Mouse (Mus musculus) stomach, embryonic 14.5 days (tissue): ENCODE measurements around the gene Gm10840. TPM values are rescaled to one million over a fixed set of nuclear protein-coding genes. Genes with fewer than 3 reads are reported as not detected.

Experiments
- ATAC-seq: fragments of 200-750 bp; cut with Nextera tagmentation; 2 replicates; pipeline ENCODE4 v1.8.0; 2017; ENCODE audit warnings: low read depth, moderate TSS enrichment; ENCODE audit not compliant: insufficient number of reproducible peaks, insufficient read depth, low FRiP score
- H3K27ac ChIP-seq: fragments of 300-500 bp; sonication (generic); 2 replicates; pipeline ENCODE4 v1.5.1; 2014; ENCODE audit warnings: mild to moderate bottlenecking, low read length, moderate library complexity, mixed read lengths
- H3K27me3 ChIP-seq: fragments of 300-500 bp; sonication (generic); 2 replicates; pipeline ENCODE4 v1.6.1; 2014; ENCODE audit warnings: low read length, control low read depth, mixed read lengths; ENCODE audit not compliant: control insufficient read depth, insufficient read depth
- H3K36me3 ChIP-seq: fragments of 300-500 bp; sonication (generic); 2 replicates; pipeline ENCODE4 v1.6.1; 2014; ENCODE audit warnings: mild to moderate bottlenecking, control low read depth, low read length, moderate library complexity, mixed read lengths; ENCODE audit not compliant: control insufficient read depth, insufficient read depth
- H3K4me1 ChIP-seq: fragments of 300-500 bp; sonication (generic); 2 replicates; pipeline ENCODE4 v1.6.1; 2014; ENCODE audit warnings: low read length, control low read depth, mixed read lengths; ENCODE audit not compliant: control insufficient read depth, insufficient read depth
- H3K4me2 ChIP-seq: fragments of 300-500 bp; sonication (generic); replicated peaks from 2 replicates; pipeline ENCODE4 v1.6.1; 2014; ENCODE audit warnings: low read depth, low read length, control low read depth
- H3K4me3 ChIP-seq: fragments of 300-500 bp; sonication (generic); 2 replicates; pipeline ENCODE4 v1.5.1; 2014; ENCODE audit warnings: low read depth, low read length, control low read depth
- H3K9ac ChIP-seq: fragments of 300-500 bp; sonication (generic); replicated peaks from 2 replicates; pipeline ENCODE4 v1.6.1; 2014; ENCODE audit warnings: low read depth, mild to moderate bottlenecking, control low read depth, low read length, moderate library complexity, mixed read lengths
- H3K9me3 ChIP-seq: fragments of 300-500 bp; sonication (generic); 2 replicates; pipeline ENCODE4 v1.6.1; 2016; ENCODE audit warnings: low read depth, low read length, control low read depth; ENCODE audit not compliant: control insufficient read depth
- WGBS: fragments of 180-500 bp; shearing (Covaris S2); extraction: QIAGEN DNeasy Blood & Tissue Kit; methylation state at CpG from one replicate; pipeline ENCODE4 v1.1.7; 2014; 5-methylcytosine and 5-hydroxymethylcytosine counted together
- polyA plus RNA-seq: library from polyadenylated mRNA; unstranded; fragments of >200 nt; fragmentation: Nextera tagmentation; extraction: Ambion mirVana; gene quantifications from 2 replicates; pipeline ENCODE4 v1.2.1, GENCODE M21; 2014

Gm10840 gene
- polyA plus RNA-seq, 1 experiment from 2014 or later: not detected

GRCm38 (mm10) chr11:106132516-106132915 is 28.1 kb upstream of the Gm10840 start:
- no peaks in the 10 kb centered on the region for H3K4me1 ChIP-seq
- no peak overlapping the region for H3K4me3 ChIP-seq
- no peaks in the 10 kb centered on the region for H3K9me3 ChIP-seq
- WGBS: 93% methylated on average over 5 of the region's 5 CpGs
- no peak overlapping the region for H3K27ac ChIP-seq
- no peaks in the 10 kb centered on the region for H3K27me3 ChIP-seq
- ATAC-seq: no peak
- no peak overlapping the region for H3K4me2 ChIP-seq
- H3K9ac ChIP-seq: no peak overlapping the region
- peaks cover 15% of the 10 kb centered on the region for H3K36me3 ChIP-seq

GRCm38 (mm10) chr11:106134580-106135528 is 25.8 kb upstream of the Gm10840 start:
- no peak for ATAC-seq
- H3K4me2 ChIP-seq: 0 out of 2 replicates have a peak overlapping the region, but pooled peaks have one; percentile 8
- peak overlapping the region; percentile 73 for H3K27ac ChIP-seq
- peaks cover 7% of the 10 kb centered on the region for H3K36me3 ChIP-seq
- H3K9me3 ChIP-seq: no peaks in the 10 kb centered on the region
- 46% methylated on average over 8 of the region's 8 CpGs for WGBS
- H3K4me1 ChIP-seq: no peaks in the 10 kb centered on the region
- H3K4me3 ChIP-seq: no peak overlapping the region
- H3K9ac ChIP-seq: no peak overlapping the region
- H3K27me3 ChIP-seq: no peaks in the 10 kb centered on the region

- Histone ChIP-seq H3K9me3 (no peaks in the 10 kb centered on the region), H3K4me1 (no peaks in the 10 kb centered on the region), H3K27ac (no peak overlapping the region), H3K36me3 (peaks cover 63% of the 10 kb centered on the region), H3K4me2 (no peak overlapping the region), H3K4me3 (no peak overlapping the region), H3K9ac (no peak overlapping the region), H3K27me3 (no peaks in the 10 kb centered on the region)
- 85% methylated on average over 3 of the region's 3 CpGs for WGBS
- no peak for ATAC-seq
These were observed 9.4 kb upstream of the Gm10840 start for GRCm38 (mm10) chr11:106151219-106151618.

- no peak overlapping the region for H3K27ac ChIP-seq
- H3K4me1 ChIP-seq: no peaks in the 10 kb centered on the region
- H3K36me3 ChIP-seq: peaks cover 73% of the 10 kb centered on the region
- ATAC-seq: no peak
- no peaks in the 10 kb centered on the region for H3K27me3 ChIP-seq
- H3K4me3 ChIP-seq: no peak overlapping the region
- no peak overlapping the region for H3K4me2 ChIP-seq
- WGBS: 79% methylated on average over 8 of the region's 8 CpGs
- no peak overlapping the region for H3K9ac ChIP-seq
- H3K9me3 ChIP-seq: no peaks in the 10 kb centered on the region
These were observed 8.5 kb upstream of the Gm10840 start for GRCm38 (mm10) chr11:106152132-106152531.

GRCm38 (mm10) chr11:106154091-106154490 is 6.6 kb upstream of the Gm10840 start:
- Histone ChIP-seq H3K4me3 (no peak overlapping the region), H3K36me3 (peaks cover 72% of the 10 kb centered on the region), H3K9ac (no peak overlapping the region), H3K9me3 (no peaks in the 10 kb centered on the region), H3K27ac (no peak overlapping the region), H3K4me2 (no peak overlapping the region), H3K4me1 (peaks cover 5% of the 10 kb centered on the region; the same call in 1 of the 2 replicates), H3K27me3 (no peaks in the 10 kb centered on the region)
- WGBS: 81% methylated on average over 5 of the region's 5 CpGs
- no peak for ATAC-seq

GRCm38 (mm10) chr11:106154770-106155169 is 5.9 kb upstream of the Gm10840 start:
- Histone ChIP-seq H3K4me3 (no peak overlapping the region), H3K4me2 (no peak overlapping the region), H3K9me3 (no peaks in the 10 kb centered on the region), H3K4me1 (peaks cover 5% of the 10 kb centered on the region; the same call in 1 of the 2 replicates), H3K27ac (no peak overlapping the region), H3K36me3 (peaks cover 66% of the 10 kb centered on the region), H3K9ac (no peak overlapping the region), H3K27me3 (no peaks in the 10 kb centered on the region)
- 76% methylated on average over 2 of the region's 2 CpGs for WGBS
- ATAC-seq: no peak

GRCm38 (mm10) chr11:106155761-106156160 is 4.9 kb upstream of the Gm10840 start:
- H3K27me3 ChIP-seq: no peaks in the 10 kb centered on the region
- WGBS: 48% methylated on average over 3 of the region's 3 CpGs
- no peak overlapping the region for H3K4me3 ChIP-seq
- H3K27ac ChIP-seq: no peak overlapping the region
- H3K4me2 ChIP-seq: no peak overlapping the region
- peaks cover 60% of the 10 kb centered on the region for H3K36me3 ChIP-seq
- H3K4me1 ChIP-seq: peaks cover 8% of the 10 kb centered on the region; the same call in 1 of the 2 replicates
- no peaks in the 10 kb centered on the region for H3K9me3 ChIP-seq
- ATAC-seq: no peak
- H3K9ac ChIP-seq: no peak overlapping the region

GRCm38 (mm10) chr11:106156257-106156656 is 4.4 kb upstream of the Gm10840 start:
- 79% methylated on average over 1 of the region's 1 CpGs for WGBS
- H3K27me3 ChIP-seq: no peaks in the 10 kb centered on the region
- peaks cover 13% of the 10 kb centered on the region for H3K4me1 ChIP-seq
- no peak overlapping the region for H3K9ac ChIP-seq
- H3K27ac ChIP-seq: no peak overlapping the region
- no peaks in the 10 kb centered on the region for H3K9me3 ChIP-seq
- H3K4me2 ChIP-seq: no peak overlapping the region
- no peak overlapping the region for H3K4me3 ChIP-seq
- ATAC-seq: no peak
- peaks cover 55% of the 10 kb centered on the region for H3K36me3 ChIP-seq
